Mouse (Mus musculus) liver, embryonic 14.5 days (tissue): ENCODE data around the gene Cct5. TPM values are rescaled to one million over a fixed set of nuclear protein-coding genes. Genes with fewer than 3 reads are reported as not detected.
"Not testable (repeated sequence)": the region's sequence is repeated elsewhere in the genome, so short reads cannot be mapped to it uniquely, and the experiment has no call there.

Experiments
- ATAC-seq: fragments of 200-750 bp; cut with Nextera tagmentation; 2 replicates; pipeline ENCODE4 v1.8.0; 2017; ENCODE audit warnings: moderate number of reproducible peaks, mild to moderate bottlenecking, moderate library complexity; ENCODE audit not compliant: insufficient read depth
- DNase-seq, 3 experiments: peaks; one replicate each; pipeline ENCODE4 v3.0.0-alpha.2; 2012 to 2013; ENCODE audit warnings: low read depth in 3 of 3, low spot score in 3 of 3
- H3K27ac ChIP-seq: fragments of 300-500 bp; sonication (generic); 2 replicates; pipeline ENCODE4 v1.5.1; 2014; ENCODE audit warnings: moderate library complexity, mild to moderate bottlenecking, control low read depth, inconsistent platforms
- H3K27me3 ChIP-seq: fragments of 300-500 bp; sonication (generic); 2 replicates; pipeline ENCODE4 v1.6.1; 2014; ENCODE audit warnings: mild to moderate bottlenecking, low read length, moderate library complexity; ENCODE audit not compliant: control insufficient read depth, insufficient read depth
- H3K36me3 ChIP-seq: fragments of 300-500 bp; sonication (generic); replicated peaks from 2 replicates; pipeline ENCODE4 v1.6.1; 2014; ENCODE audit warnings: low read depth; ENCODE audit not compliant: control insufficient read depth, insufficient read depth
- H3K4me1 ChIP-seq, 2 experiments: fragments of 200-500 bp in 1 of 2; fragments of 300-500 bp in 1 of 2; sonication (generic) in 1 of 2; replicated peaks; 2 replicates each; pipeline ENCODE4 v1.6.1; 2012 to 2014; ENCODE audit warnings: antibody characterized with exemption in 1 of 2, inconsistent platforms in 1 of 2, low read length in 1 of 2; ENCODE audit not compliant: control insufficient read depth in 2 of 2, insufficient read depth in 2 of 2
- H3K4me2 ChIP-seq: fragments of 300-500 bp; sonication (generic); 2 replicates; pipeline ENCODE4 v1.6.1; 2014; ENCODE audit warnings: low read depth, mild to moderate bottlenecking, control low read depth, moderate library complexity
- H3K4me3 ChIP-seq, 2 experiments: fragments of 200-500 bp in 1 of 2; fragments of 300-500 bp in 1 of 2; sonication (generic) in 1 of 2; 2 replicates each; pipeline ENCODE4 v1.5.1; 2012 to 2014; ENCODE audit warnings: low read depth in 2 of 2, low read length in 2 of 2, mild to moderate bottlenecking in 2 of 2, control low read depth in 1 of 2, inconsistent platforms in 1 of 2, moderate library complexity in 1 of 2; ENCODE audit not compliant: insufficient read depth in 1 of 2
- H3K9ac ChIP-seq: fragments of 300-500 bp; sonication (generic); replicated peaks from 2 replicates; pipeline ENCODE4 v1.6.1; 2014; ENCODE audit warnings: mild to moderate bottlenecking, control low read depth, moderate library complexity
- H3K9me3 ChIP-seq: fragments of 300-500 bp; sonication (generic); 2 replicates; pipeline ENCODE4 v1.6.1; 2016; ENCODE audit warnings: low read length, mixed read lengths; ENCODE audit not compliant: control insufficient read depth
- CTCF ChIP-seq: IDR thresholded peaks from 2 replicates; pipeline ENCODE4 v1.5.1; 2016; ENCODE audit warnings: antibody characterized with exemption, low read depth, control low read depth
- EP300 ChIP-seq: IDR thresholded peaks from 2 replicates; pipeline ENCODE4 v1.6.1; 2016; ENCODE audit warnings: antibody characterized with exemption, low read depth
- WGBS: fragments of 180-500 bp; shearing (Covaris S2); extraction: QIAGEN DNeasy Blood & Tissue Kit; methylation state at CpG from one replicate; pipeline ENCODE4 v1.1.7; 2014; ENCODE audit not compliant: insufficient replicate concordance; 5-methylcytosine and 5-hydroxymethylcytosine counted together
- polyA plus RNA-seq, 2 experiments: library from polyadenylated mRNA; depleted of rRNA in 1 of 2; stranded (reverse) in 1 of 2; unstranded in 1 of 2; fragments of >200 nt; fragmentation: Nextera tagmentation in 1 of 2; extraction: Ambion mirVana in 1 of 2; gene quantifications; 2 replicates each; pipeline versions ENCODE4 v1.2.1 to v1.2.3; 2012 to 2014

Cct5 gene
- polyA plus RNA-seq, 2 experiments = 167 to 341 TPM

GRCm38 (mm10) chr15:31586088-31586487, 15.5 kb downstream of the Cct5 start:
- DNase-seq (no peak), ATAC-seq (no peak)
- no peak overlapping the region for H3K4me3 ChIP-seq
- no peak overlapping the region for H3K9ac ChIP-seq
- H3K4me2 ChIP-seq = peak overlapping the region; percentile 6; the same call in 1 of the 2 replicates
- H3K27ac ChIP-seq = no peak overlapping the region
- 54% methylated on average over 5 of the region's 5 CpGs for WGBS
- H3K9me3 ChIP-seq = no peaks in the 10 kb centered on the region
- no peaks in the 10 kb centered on the region for H3K27me3 ChIP-seq
- peaks cover 5 to 6% of the 10 kb centered on the region in 2 experiments; a peak in 3 of 4 replicates for H3K4me1 ChIP-seq
- H3K36me3 ChIP-seq = peaks cover 15% of the 10 kb centered on the region
- TF ChIP-seq CTCF (no peak), EP300 (peak; percentile 3; the same call in 1 of the 2 replicates)

GRCm38 (mm10) chr15:31585238-31585637, 16.4 kb downstream of the Cct5 start:
- H3K9ac ChIP-seq = no peak overlapping the region

GRCm38 (mm10) chr15:31583304-31584085, 18.1 kb downstream of the Cct5 start:
- no peak for TF ChIP-seq EP300
- no peak for TF ChIP-seq CTCF
- Histone ChIP-seq H3K27me3 (no peaks in the 10 kb centered on the region), H3K27ac (no peak overlapping the region), H3K36me3 (no peaks in the 10 kb centered on the region), H3K9ac (no peak overlapping the region), H3K9me3 (no peaks in the 10 kb centered on the region), H3K4me1 (peaks cover 5 to 6% of the 10 kb centered on the region in 2 experiments; a peak in 3 of 4 replicates), H3K4me2 (no peak overlapping the region), H3K4me3 (no peak overlapping the region)
- no peak for DNase-seq
- ATAC-seq = no peak
- 74% methylated on average over 13 of the region's 13 CpGs for WGBS

More at GRCm38 (mm10) chr15:31585238-31585637, 16.4 kb downstream of the Cct5 start:
- ATAC-seq (no peak), DNase-seq (no peak)
- H3K27ac ChIP-seq = no peak overlapping the region
- 52% methylated on average over 7 of the region's 7 CpGs for WGBS
- no peak overlapping the region for H3K4me3 ChIP-seq
- peaks cover 6% of the 10 kb centered on the region for H3K36me3 ChIP-seq
- H3K9me3 ChIP-seq = no peaks in the 10 kb centered on the region
- TF ChIP-seq EP300 (no peak), CTCF (no peak)
- H3K4me1 ChIP-seq = peaks cover 5 to 6% of the 10 kb centered on the region in 2 experiments; a peak in 3 of 4 replicates
- H3K4me2 ChIP-seq = no peak overlapping the region
- no peaks in the 10 kb centered on the region for H3K27me3 ChIP-seq

- H3K9me3 ChIP-seq, H3K27me3 ChIP-seq, H3K27ac ChIP-seq, H3K36me3 ChIP-seq, DNase-seq, H3K4me3 ChIP-seq, ATAC-seq, H3K4me1 ChIP-seq, H3K4me2 ChIP-seq, H3K9ac ChIP-seq: not testable (repeated sequence)
- WGBS = 72% methylated on average over 2 of the region's 2 CpGs
These were observed 20.5 kb downstream of the Cct5 start for GRCm38 (mm10) chr15:31581086-31581485.

GRCm38 (mm10) chr15:31576076-31576475, 25.5 kb downstream of the Cct5 start:
- no peak overlapping the region for H3K9ac ChIP-seq
- DNase-seq (no peak), ATAC-seq (no peak)
- H3K4me3 ChIP-seq = no peak overlapping the region
- H3K27me3 ChIP-seq = no peaks in the 10 kb centered on the region
- H3K9me3 ChIP-seq = no peaks in the 10 kb centered on the region
- H3K4me2 ChIP-seq = no peak overlapping the region
- TF ChIP-seq CTCF (no peak), EP300 (no peak)
- 68% methylated on average over 5 of the region's 5 CpGs for WGBS
- peaks cover 9 to 17% of the 10 kb centered on the region in 2 experiments for H3K4me1 ChIP-seq
- H3K27ac ChIP-seq = no peak overlapping the region
- H3K36me3 ChIP-seq = no peaks in the 10 kb centered on the region
